Mouse (Mus musculus) monocyte, adult 59 days (primary cell): Measurements from ENCODE around the gene Fcgr4. TPM values are rescaled to one million over a fixed set of nuclear protein-coding genes. Genes with fewer than 3 reads are reported as not detected.

ENCODE experiments used
- total RNA-seq, 2 experiments: library from RNA; stranded (reverse); gene quantifications; one replicate each; pipeline ENCODE4 v1.2.4; 2023

Fcgr4 gene
- 100 to 1,000 TPM in 1 of 2 experiments, 10 to 100 TPM in 1; 79.6 to 109 TPM for total RNA-seq

DNA sequence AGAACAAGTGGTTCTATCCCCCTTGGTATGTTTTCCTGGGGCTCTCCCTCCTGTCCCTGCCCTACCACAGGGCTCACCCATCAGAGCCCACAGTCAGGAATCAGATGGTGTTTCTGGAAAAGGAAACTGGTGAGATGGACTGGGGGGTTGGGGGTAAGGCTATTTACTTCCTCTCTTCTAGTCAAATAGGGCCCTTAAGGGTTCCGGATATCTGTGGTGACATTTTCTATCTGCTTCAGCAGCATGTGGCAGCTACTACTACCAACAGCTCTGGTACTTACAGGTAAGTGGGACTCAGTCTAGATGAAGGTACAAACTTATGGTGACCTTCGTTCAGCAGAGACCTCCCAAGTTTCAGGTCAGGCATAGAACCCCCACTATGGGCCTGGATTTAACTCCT, at the start of gene Fcgr4:
Gene Fcgr4, plus strand, starts transcription at position 184 of the 400 bp plus-strand sequence.

DNA sequence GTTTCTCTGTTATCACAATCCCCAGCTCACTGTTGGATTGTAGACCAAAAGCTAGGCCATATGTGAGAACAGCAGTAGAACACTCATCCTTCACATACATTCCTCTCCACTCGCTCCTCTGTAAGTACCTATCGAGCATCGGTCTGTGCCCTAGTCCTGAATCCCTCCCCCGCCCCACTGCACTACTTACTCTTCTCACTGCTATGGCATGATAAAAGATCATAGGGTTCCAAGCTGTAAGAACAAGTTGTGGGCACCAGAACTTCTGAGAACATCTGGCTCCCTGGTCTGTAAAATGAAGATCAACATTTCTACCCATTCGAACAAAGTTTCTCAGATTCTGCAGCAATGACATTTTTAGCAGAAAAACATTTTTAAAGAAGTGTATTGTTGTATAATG, 42.3 kb upstream of the Fcgr4 start, which contains the start of gene Fcgr2b:
Gene Fcgr2b, minus strand, starts transcription at position 101 of the 400 bp plus-strand sequence.

DNA sequence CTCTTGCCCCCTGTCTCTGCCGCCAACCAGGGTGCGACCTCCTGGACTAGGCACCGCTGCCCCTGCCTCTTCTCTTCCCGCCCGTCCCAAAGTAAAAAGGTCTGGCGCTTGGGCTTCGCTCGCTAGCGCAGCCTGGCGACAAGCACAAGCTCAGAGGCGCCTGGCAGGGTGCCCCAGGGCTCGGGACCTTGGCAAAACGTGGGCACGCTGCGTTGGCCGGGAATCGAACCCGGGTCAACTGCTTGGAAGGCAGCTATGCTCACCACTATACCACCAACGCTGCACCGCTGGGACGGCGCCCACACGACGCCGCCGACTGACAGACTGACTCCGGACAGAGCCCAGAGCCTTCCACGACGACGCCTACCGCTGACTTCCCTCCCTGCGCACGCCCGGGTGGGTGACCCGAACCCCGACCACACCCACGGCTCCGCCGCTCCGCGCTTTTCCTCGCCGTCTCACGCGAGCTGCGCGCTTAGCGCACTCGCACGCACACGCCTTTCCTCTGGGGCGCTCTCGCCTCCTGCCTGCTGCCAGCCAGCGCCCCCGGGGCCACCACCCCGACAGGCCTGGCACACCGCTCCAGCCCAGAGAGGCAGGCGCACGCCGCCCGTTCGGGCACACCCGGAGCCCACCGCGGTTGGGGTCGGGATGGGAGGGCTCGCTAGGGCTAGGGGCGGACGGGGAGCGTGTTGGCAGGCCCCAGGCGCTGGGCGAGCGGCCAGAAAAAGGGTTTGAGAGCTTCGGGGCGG, 45.9 kb downstream of the Fcgr4 start, which contains the start of gene Fcgr3:
Gene Fcgr3, minus strand, starts transcription at position 445 of the 752 bp plus-strand sequence.

Other genes with a start within 250 kb of the Fcgr4 start
- gene Atf6, start 151.1 kb upstream of the Fcgr4 start, total RNA-seq = 10 to 100 TPM; 59.9 to 63.1 TPM
- under 1 TPM in 1 of 2 experiments, not detected in 1; 0.63 TPM for gene Gm26620, start 133.9 kb upstream of the Fcgr4 start, total RNA-seq
- gene Dusp12, start 133.4 kb upstream of the Fcgr4 start, total RNA-seq = 10 to 100 TPM; 10.5 to 18.4 TPM
- under 1 TPM in 1 of 2 experiments, not detected in 1; 0.89 TPM for gene Fcrlb, start 106.0 kb upstream of the Fcgr4 start, total RNA-seq
- 1 to 10 TPM; 1.4 to 2.5 TPM for gene Fcrla, start 91.3 kb upstream of the Fcgr4 start, total RNA-seq
- 100 to 1,000 TPM; 211 to 238 TPM for gene Fcgr2b, start 42.4 kb upstream of the Fcgr4 start, total RNA-seq
- 100 to 1,000 TPM; 435 to 496 TPM for gene Fcgr3, start 46.0 kb downstream of the Fcgr4 start, total RNA-seq
- 1 to 10 TPM; 2.3 to 4.7 TPM for gene Cfap126, start 95.0 kb downstream of the Fcgr4 start, total RNA-seq
- 100 to 1,000 TPM; 116 to 122 TPM for gene Sdhc, start 131.7 kb downstream of the Fcgr4 start, total RNA-seq
- not detected for gene Mpz, start 131.8 kb downstream of the Fcgr4 start, total RNA-seq
- gene Pcp4l1, start 177.3 kb downstream of the Fcgr4 start, total RNA-seq = not detected
- not detected for gene Nr1i3, start 195.1 kb downstream of the Fcgr4 start, total RNA-seq
- gene Tomm40l, start 203.6 kb downstream of the Fcgr4 start, total RNA-seq = 10 to 100 TPM; 20.6 to 23.0 TPM
- not detected for gene Apoa2, start 206.1 kb downstream of the Fcgr4 start, total RNA-seq
- 1,000 to 10,000 TPM; 1,527 to 1,601 TPM for gene Fcer1g, start 215.4 kb downstream of the Fcgr4 start, total RNA-seq
- not detected for gene Adamts4, start 231.5 kb downstream of the Fcgr4 start, total RNA-seq
- gene Ndufs2, start 232.5 kb downstream of the Fcgr4 start, total RNA-seq = 100 to 1,000 TPM; 132 to 148 TPM